In the genomic region with DNA sequence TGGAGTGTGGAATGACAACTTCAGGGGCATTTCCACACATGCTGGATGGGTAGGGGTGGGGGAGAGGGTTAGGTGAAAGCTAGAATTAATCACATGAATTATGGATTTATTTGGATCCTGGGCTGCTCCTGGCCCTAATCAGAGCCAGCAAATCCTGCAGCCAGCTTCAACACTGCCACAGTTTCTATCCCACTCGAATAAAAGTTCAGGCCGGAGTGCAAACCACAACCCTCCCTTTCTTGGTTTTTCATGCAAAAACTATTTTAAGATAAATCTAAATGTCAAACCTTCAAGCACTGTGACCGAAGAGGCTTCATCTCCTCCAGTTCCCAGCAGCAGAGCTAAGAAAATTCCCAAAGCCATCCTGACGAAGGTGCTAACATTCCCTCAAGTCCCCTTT, we compare ENCODE assay signal across 15 mouse cellular contexts. TPM values are rescaled to one million over a fixed set of nuclear protein-coding genes. Genes with fewer than 3 reads are reported as not detected.
DNase-seq lines count a peak whose midpoint lies in the region; ATAC-seq lines count a peak whose summit lies in the region.
"Had no signal": no experiment of that assay in that cellular context is flagged by ENCODE, and none has a peak within 500 bp of the region (broad histone marks: within the 10 kb centered on the region; RNA-seq: fewer than 3 reads in every experiment).

No protein-coding gene starts in this region.

- H3K4me1 ChIP-seq in kidney, embryonic 14.5 days (ENCODE audit: control insufficient read depth, insufficient read depth, low read length): peaks cover 12% of the 10 kb centered on the region
- H3K4me1 ChIP-seq in megakaryocyte, embryonic 14.5 days: peaks cover 31% of the 10 kb centered on the region
- H3K4me1 ChIP-seq in embryonic facial prominence, embryonic 15.5 days: peaks cover 16% of the 10 kb centered on the region; the same call in 1 of the 2 replicates
- H3K4me1 ChIP-seq in stomach, embryonic 16.5 days (ENCODE audit: control insufficient read depth, insufficient read depth, low read length): peaks cover 4% of the 10 kb centered on the region
- H3K4me1 ChIP-seq: hindbrain, embryonic 12.5 days; midbrain, embryonic 10.5 days had no signal

- H3K4me3 ChIP-seq in kidney, embryonic 14.5 days (ENCODE audit: low read length): no peak overlapping the region
- H3K4me3 ChIP-seq in megakaryocyte, embryonic 14.5 days (replicated peaks): peak overlapping the region; percentile 76
- H3K4me3 ChIP-seq in embryonic facial prominence, embryonic 15.5 days (replicated peaks): no peak overlapping the region
- no peak overlapping the region for H3K4me3 ChIP-seq in stomach, embryonic 16.5 days (replicated peaks; ENCODE audit: low read length)
- H3K4me3 ChIP-seq: hindbrain, embryonic 12.5 days; midbrain, embryonic 10.5 days had no signal

- H3K27ac ChIP-seq in kidney, embryonic 14.5 days (ENCODE audit: low read depth, low read length): peak overlapping the region; percentile 19; the same call in 1 of the 2 replicates
- peak overlapping the region; percentile 61; the same call in 1 of the 2 replicates for H3K27ac ChIP-seq in embryonic facial prominence, embryonic 15.5 days (replicated peaks)
- H3K27ac ChIP-seq in stomach, embryonic 16.5 days (ENCODE audit: low read length): peak overlapping the region; percentile 11; the same call in 1 of the 2 replicates
- H3K27ac ChIP-seq: hindbrain, embryonic 12.5 days; midbrain, embryonic 10.5 days had no signal

- H3K9ac ChIP-seq in kidney, embryonic 14.5 days (ENCODE audit: low read depth, low read length): no peak overlapping the region
- H3K9ac ChIP-seq in embryonic facial prominence, embryonic 15.5 days: no peak overlapping the region
- no peak overlapping the region for H3K9ac ChIP-seq in stomach, embryonic 16.5 days (ENCODE audit: low read length)
- H3K9ac ChIP-seq: hindbrain, embryonic 12.5 days had no signal

- no peaks in the 10 kb centered on the region for H3K9me3 ChIP-seq in kidney, embryonic 14.5 days (ENCODE audit: control insufficient read depth, low read length)
- no peaks in the 10 kb centered on the region for H3K9me3 ChIP-seq in megakaryocyte, embryonic 14.5 days
- H3K9me3 ChIP-seq in embryonic facial prominence, embryonic 15.5 days (replicated peaks): no peaks in the 10 kb centered on the region
- no peaks in the 10 kb centered on the region for H3K9me3 ChIP-seq in stomach, embryonic 16.5 days (replicated peaks; ENCODE audit: control insufficient read depth, low read length)
- H3K9me3 ChIP-seq: hindbrain, embryonic 12.5 days; midbrain, embryonic 10.5 days had no signal

- WGBS in kidney, embryonic 14.5 days: 46% methylated on average over 4 of the region's 4 CpGs
- 62% methylated on average over 4 of the region's 4 CpGs for WGBS in embryonic facial prominence, embryonic 15.5 days
- 47% methylated on average over 4 of the region's 4 CpGs for WGBS in stomach, embryonic 16.5 days

- ATAC-seq in kidney, embryonic 14.5 days (ENCODE audit: low FRiP score, low TSS enrichment): no peak
- ATAC-seq in megakaryocyte, adult 5-6 weeks (ENCODE audit: poor library complexity, severe bottlenecking): no peak
- 0 out of 2 replicates have a peak, but pooled peaks have one; percentile 15 for ATAC-seq in embryonic facial prominence, embryonic 15.5 days (ENCODE audit: insufficient number of reproducible peaks, low FRiP score, low TSS enrichment, low read depth)
- no peak for ATAC-seq in stomach, embryonic 16.5 days (ENCODE audit: insufficient read depth, low FRiP score)
- ATAC-seq in megakaryocyte progenitor cell, adult 5-6 weeks (replicated peaks; ENCODE audit: poor library complexity): no peak
- ATAC-seq: forebrain, embryonic 16.5 days; intestine, postnatal 0 days had no signal

- H3K4me2 ChIP-seq in kidney, embryonic 14.5 days (replicated peaks; ENCODE audit: low read depth, low read length): no peak overlapping the region
- no peak overlapping the region for H3K4me2 ChIP-seq in embryonic facial prominence, embryonic 15.5 days (replicated peaks)
- H3K4me2 ChIP-seq in stomach, embryonic 16.5 days (ENCODE audit: low read depth, low read length): no peak overlapping the region
- H3K4me2 ChIP-seq: hindbrain, embryonic 12.5 days had no signal

- H3K27me3 ChIP-seq in kidney, embryonic 14.5 days (ENCODE audit: control insufficient read depth, insufficient read depth, low read length): no peaks in the 10 kb centered on the region
- peaks cover 13% of the 10 kb centered on the region for H3K27me3 ChIP-seq in megakaryocyte, embryonic 14.5 days (replicated peaks)
- H3K27me3 ChIP-seq in embryonic facial prominence, embryonic 15.5 days: no peaks in the 10 kb centered on the region
- H3K27me3 ChIP-seq in stomach, embryonic 16.5 days (ENCODE audit: control insufficient read depth, insufficient read depth, low read length): no peaks in the 10 kb centered on the region
- H3K27me3 ChIP-seq: hindbrain, embryonic 12.5 days had no signal

- no peaks in the 10 kb centered on the region for H3K36me3 ChIP-seq in kidney, embryonic 14.5 days (ENCODE audit: control insufficient read depth, insufficient read depth, low read length)
- no peaks in the 10 kb centered on the region for H3K36me3 ChIP-seq in megakaryocyte, embryonic 14.5 days (replicated peaks; ENCODE audit: low read length)
- H3K36me3 ChIP-seq in embryonic facial prominence, embryonic 15.5 days: no peaks in the 10 kb centered on the region
- no peaks in the 10 kb centered on the region for H3K36me3 ChIP-seq in stomach, embryonic 16.5 days (ENCODE audit: control insufficient read depth, insufficient read depth, low read length)
- H3K36me3 ChIP-seq: hindbrain, embryonic 12.5 days; midbrain, embryonic 10.5 days had no signal

- DNase-seq in kidney, postnatal 10 days: no peak
- DNase-seq: adrenal gland, adult 2 months; cerebellum, postnatal 25 days; gastrocnemius, postnatal 10 days; layer of hippocampus, adult 9-11 months had no signal

RNA-seq across cellular contexts. Expression of a gene that starts 28.8 kb away (rescaled TPM):
- polyA plus RNA-seq in kidney, embryonic 14.5 days (2014; fragmentation: Nextera tagmentation; extraction: Ambion mirVana): 102 and 177 TPM in 2 replicates
- polyA plus RNA-seq in megakaryocyte, embryonic 14.5 days (2012; ENCODE audit: insufficient read depth, low replicate concordance): 4.2 and 5.6 TPM in 2 replicates
- total RNA-seq in megakaryocyte, adult 5-6 weeks (2015): 125 and 137 TPM in 2 replicates
- 63.8 and 68.3 TPM in 2 replicates for total RNA-seq in megakaryocyte, adult 5-6 weeks (2017)
- 101 and 107 TPM in 2 replicates for polyA plus RNA-seq in embryonic facial prominence, embryonic 15.5 days (2015; fragmentation: Nextera tagmentation; extraction: Ambion mirVana)
- polyA plus RNA-seq in stomach, embryonic 16.5 days (2015; fragmentation: Nextera tagmentation; extraction: Ambion mirVana): 132 and 133 TPM in 2 replicates
- total RNA-seq in megakaryocyte progenitor cell, adult 5-6 weeks (2015): 149 and 157 TPM in 2 replicates
- 70.7 and 73.4 TPM in 2 replicates for total RNA-seq in megakaryocyte progenitor cell, adult 5-6 weeks (2017)

Comparison
In these comparisons a context has a peak if more than half of its experiments do, and no peak if none do; other contexts are left out.
1. H3K27ac ChIP-seq: peak in every context shown above with its lines; median percentile 61 in embryonic facial prominence, embryonic 15.5 days; 19 in kidney, embryonic 14.5 days; 11 in stomach, embryonic 16.5 days.
2. RNA of a gene that starts 28.8 kb away (polyA plus RNA-seq): 102 to 177 TPM in kidney, embryonic 14.5 days, 132 to 133 TPM in stomach, embryonic 16.5 days and 101 to 107 TPM in embryonic facial prominence, embryonic 15.5 days; 4.2 to 5.6 TPM in megakaryocyte, embryonic 14.5 days; every median in the first group is over 10 times any median in the second.